Mouse (Mus musculus): ENCODE data around the gene Hacd3.

The Hacd3 gene

DNA sequence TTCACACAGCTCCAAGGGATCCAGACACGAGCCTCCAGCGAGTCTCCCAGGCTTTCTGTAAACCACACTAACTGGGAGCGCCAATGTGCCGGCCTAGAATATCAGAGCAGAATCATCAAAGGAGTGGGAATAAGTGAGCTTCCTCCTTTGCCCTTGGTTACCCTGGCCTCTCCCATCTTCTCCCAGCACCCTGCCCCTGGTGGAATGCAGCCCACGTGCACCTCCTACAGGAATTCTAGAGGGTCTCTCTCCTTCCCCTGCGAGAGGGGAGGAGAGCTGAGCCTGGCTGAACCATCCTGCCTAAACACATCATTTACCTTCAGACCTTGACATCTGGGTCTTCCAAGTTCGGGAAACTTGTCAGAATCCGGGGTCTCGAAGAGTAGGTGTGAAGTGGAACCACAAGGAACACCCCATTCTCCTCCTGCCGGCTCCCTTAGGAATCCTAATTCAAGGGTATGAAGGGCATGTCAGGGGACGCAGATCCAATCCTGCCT, 70.3 kb downstream of the Hacd3 start, which contains the start of gene Slc24a1:
Gene Slc24a1 (minus strand): TSS at position 447 of the 497 bp plus-strand sequence.
- no peak for DNase-seq (ENCODE audit: low spot score)

DNA sequence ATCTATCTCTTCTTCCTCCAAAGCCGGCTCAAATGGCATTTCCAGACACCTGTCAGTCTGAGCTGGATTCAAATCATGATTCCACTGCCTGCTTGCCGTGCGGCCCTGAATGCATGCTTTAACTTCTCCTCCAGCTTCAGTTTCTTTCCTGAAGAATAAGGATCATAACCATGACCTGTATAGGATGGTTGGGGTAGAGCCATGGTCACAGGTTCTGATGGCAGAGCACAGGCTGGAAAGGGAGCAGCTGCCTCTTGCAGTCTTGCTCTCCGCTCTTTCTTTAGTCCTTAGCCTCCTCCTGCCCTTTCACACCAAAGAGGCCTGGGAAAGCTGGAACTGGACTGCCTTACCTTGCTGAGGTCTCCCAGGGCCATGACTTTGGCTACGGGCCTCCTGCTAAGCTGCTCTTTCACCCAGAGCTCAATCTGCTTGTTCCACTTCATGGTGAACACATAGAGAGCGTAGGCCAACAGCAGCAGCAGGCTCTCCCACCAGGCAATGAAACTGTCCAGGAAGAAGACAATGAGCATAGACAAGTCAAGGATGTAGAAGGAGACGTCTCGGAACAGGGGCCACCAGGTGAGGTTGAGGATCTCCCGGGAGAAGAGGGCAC, 73.9 kb downstream of the Hacd3 start:
- no peak for DNase-seq (ENCODE audit: low spot score)

GRCm38 (mm10) chr9:64943997-64944396, 77.5 kb downstream of the Hacd3 start:
- DNase-seq (ENCODE audit: low spot score): no peak

GRCm38 (mm10) chr9:64941650-64942049, 79.8 kb downstream of the Hacd3 start:
- DNase-seq (ENCODE audit: low spot score): no peak

DNA sequence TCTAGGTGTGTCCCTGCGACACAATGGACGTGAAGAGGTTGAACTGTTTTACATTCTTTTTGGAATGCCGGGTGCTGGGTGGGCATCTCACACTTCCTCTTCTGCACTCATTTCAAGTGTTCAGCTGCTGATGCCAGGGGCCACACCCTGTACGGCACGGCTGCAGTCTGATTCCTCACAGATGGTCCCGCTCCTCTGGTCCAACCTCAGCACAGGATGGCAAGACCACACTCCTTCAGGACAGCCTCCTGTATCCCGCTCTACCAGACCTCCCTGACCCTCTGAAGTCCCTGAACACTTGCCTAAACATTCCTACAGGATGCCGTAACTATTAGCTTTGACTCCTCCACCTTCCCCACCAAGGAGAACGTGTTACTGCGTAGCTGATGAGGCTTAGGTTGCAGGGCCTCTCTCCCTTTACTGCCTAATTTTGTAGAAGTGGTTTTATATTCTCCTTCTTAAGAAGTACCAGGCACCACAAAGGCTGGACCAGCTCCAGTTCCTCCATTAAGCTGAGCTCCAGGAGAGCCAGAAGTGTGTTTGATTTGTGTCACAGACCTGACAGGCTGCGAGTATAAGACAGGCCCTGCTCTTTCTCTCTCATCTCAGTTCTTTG, 80.7 kb downstream of the Hacd3 start:
- no peak for DNase-seq (ENCODE audit: low spot score)

DNA sequence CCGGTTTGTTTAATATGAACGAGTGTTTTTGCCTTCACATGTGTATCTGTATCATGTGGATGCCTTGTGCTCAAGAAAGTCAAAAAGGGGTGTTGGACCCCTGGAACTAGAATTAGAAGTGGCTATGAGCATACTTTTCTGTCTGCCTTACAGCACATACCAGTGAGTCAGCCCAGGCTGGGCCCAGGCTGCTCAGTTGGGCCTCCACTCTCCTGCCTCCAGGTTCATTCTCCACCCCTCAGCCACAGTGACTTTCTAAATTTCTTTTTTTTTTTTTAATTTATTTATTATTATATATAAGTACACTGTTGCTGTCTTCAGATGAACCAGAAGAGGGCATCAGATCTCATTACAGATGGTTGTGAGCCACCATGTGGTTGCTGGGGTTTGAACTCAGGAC, 81.7 kb downstream of the Hacd3 start:
- no peak for DNase-seq (ENCODE audit: low spot score)

GRCm38 (mm10) chr9:64939281-64939680, 82.2 kb downstream of the Hacd3 start:
- DNase-seq (ENCODE audit: low spot score): no peak

- DNase-seq (ENCODE audit: low spot score): no peak
Measured at GRCm38 (mm10) chr9:64938535-64938934, 83.0 kb downstream of the Hacd3 start.

DNA sequence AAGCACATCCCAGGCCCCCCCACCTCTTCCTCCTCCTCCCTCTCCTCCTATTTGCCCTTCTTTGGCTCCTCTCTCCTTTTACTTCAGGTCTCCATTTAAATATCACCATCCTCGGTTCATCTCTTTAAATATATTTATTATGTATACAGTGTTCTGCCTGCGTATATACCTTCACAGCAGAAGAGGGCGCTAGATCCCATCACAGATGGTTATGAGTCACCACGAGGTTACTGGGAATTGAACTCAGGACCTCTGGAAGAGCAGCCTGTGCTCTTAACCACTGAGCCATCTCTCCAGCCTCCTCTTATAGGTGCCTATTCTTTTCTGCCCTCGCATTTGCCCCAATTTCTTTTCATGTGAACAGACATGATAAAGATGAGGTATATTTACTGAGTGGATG, 84.0 kb downstream of the Hacd3 start:
- no peak for DNase-seq (ENCODE audit: low spot score)

All from yolk sac, embryonic 10.5 days (tissue).